Mouse (Mus musculus) telencephalon, adult 2 months (tissue): Measurements from ENCODE around the gene Ulk4.
A peak's percentile ranks its signal among the peaks of the same experiment; 100 is the strongest.

Source experiments
- DNase-seq: peaks from one replicate; pipeline ENCODE4 v3.0.0-alpha.2; 2011; ENCODE audit warnings: low read depth, low spot score

Ulk4 gene

DNA sequence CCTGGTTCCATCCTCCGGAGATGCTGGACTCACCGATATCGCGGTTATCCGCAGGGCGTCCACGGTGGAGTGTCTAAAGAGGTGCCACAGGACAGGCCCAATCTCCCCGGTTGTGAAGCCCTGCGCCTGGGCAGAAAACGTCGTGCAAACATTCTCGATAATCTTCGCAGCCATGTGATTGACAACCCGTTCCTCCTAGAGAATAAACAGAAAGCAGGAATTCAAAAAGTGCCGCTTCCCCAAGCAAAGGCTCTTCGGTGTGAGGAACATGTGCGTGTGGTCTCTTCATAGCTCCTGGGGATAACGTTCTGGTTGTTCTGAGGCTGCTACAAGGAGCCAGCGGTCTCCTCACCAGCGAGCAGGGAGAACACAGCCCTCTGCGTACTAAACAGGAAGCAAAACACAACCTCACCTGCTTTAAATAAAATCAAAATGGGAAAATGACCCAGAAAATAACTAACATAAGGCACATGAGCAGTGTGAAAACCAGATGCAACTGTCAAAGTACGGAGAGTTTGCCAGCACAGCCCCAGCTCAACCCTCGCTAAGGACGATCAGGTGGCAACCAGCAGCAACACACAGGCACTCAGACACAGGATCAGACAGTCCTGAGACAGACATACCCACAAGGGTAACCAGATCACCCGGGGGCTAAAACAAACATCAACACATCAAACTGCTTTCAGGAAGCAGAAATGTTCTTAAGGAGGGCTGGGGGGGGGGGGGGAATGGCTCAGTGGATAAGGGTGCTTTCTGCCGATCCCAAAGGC is 84.2 kb downstream of the Ulk4 start:
- no peak for DNase-seq

DNA sequence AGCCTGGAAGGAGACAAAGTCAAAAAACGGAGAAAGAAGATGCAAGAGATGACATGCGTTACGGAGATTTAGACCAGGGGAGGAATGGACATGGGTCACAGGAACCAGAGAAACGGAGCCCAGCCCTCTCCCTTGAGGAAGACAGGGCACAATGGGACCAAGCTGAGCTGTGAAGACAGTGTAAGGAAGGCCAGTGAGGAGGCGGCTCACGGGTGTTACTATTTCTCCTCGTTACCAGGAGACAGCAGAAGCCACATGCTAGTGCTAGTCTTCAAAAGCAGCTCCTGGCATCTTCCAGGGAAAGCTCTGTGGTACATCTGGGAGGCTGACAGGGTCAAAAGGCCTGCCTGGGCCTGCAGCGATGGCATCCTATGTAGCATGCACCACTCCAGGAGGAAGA is 89.2 kb downstream of the Ulk4 start:
- DNase-seq = no peak

DNA sequence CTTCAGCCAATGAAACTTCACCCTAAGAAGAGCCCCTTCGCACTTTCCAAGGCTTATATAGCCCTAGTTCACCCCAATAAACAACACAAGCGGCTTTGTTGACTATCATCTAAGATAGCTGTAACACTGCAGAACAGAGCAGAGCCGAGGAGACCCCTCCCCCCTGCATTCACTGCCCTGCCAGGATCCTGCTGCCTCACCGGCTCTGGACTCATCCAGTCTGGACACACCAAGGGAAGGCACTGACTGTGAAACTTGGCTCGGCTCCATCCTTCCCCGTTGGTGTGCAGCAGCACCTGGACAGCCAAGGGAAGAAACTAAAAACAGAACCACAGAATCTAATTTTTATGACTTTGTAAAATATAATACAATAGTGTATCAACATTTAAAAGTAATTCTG is 91.2 kb downstream of the Ulk4 start:
- DNase-seq = no peak

DNA sequence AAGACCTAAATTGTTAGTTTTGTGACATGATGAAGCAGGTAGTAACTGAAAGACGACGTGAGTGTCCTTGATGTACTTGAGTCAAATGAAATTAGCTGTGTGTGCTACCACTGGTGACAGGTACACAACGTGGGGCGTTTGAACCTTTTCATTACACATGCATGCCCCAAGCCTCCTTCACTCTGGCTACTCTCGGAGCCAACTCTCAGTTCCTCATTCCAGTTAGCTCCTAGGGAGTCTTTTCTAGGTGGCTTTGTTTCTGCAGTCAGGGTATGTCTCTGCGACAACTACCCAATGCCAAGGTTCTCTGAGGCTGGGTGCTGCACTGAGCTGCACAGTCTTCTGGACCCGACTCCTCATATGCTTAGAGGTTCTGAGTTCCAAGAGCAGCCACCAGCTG is 100.6 kb downstream of the Ulk4 start:
- DNase-seq = no peak

DNA sequence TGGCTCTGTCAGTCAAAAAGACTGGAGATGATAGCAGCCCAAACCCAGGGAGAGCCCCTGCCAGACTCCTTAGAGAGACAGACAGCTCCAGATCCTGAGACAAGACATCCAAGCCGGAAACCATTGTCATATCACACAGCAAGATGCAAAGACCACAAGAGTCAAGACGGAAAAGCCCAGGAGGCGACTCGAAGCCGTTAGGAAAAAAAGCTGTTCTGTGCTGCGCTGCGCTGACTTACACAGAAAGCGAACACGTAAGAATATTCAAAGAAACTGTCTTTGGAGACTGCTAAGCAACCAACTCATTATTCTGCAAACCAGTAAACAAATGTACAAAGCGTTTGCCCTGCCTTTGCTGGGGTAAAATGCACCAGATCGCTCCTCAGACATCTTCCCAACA is 101.8 kb downstream of the Ulk4 start:
- DNase-seq = no peak

DNA sequence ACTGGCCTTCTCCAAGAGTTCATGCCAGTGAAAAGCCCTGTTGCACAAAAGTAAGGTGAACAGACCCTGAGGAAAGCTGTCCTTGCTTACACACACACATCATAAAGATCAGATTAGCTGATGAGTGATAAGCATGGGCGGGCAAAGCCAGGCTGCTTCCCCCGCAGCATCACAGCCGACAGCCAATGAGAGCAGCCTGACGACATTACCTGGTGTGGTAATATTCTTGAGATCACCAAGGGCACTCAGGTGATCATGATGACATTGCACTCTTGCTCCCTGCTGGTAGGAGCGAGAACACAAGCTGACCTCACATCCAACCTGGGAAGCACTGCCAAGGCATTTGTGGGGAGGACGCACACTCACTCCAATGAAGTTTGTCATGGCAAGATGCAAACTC is 104.9 kb downstream of the Ulk4 start:
- DNase-seq = no peak

DNA sequence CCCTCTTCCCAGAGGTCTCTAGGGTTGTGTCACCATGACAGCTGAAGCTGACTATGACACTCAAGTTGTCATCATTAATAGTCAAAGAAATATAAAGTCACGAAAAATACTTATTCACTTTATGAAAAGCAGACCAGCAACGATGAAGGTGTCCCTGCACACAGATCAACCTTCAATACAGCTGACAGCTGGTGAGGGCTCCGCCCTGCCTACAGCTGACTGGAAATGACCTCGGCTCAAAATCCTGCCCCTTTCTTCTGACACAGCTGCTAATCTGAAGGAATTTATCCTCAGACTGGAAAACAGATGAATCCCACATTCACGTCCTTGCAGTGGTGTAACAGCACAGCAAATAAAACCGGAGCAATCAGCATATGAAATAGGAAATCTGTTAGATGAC is 105.4 kb downstream of the Ulk4 start:
- no peak for DNase-seq

DNA sequence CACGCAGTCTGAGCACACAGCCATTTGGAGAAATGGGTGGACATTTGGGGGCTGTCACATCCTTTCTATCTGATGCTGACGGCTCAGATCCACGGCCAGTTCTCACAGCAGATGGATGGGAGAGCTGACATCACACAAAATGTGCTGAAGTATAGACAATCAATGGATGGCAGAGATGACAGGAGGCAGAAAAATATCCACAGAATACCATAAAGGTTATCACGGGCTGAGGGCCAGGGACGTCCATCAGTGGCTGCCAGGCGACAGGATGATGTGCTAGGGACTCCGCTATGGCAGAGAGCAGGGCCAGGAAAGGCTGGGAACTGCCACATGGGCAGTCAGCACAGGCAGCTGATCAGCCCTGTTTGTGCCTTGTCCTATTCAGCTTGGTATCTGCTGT is 112.4 kb downstream of the Ulk4 start:
- DNase-seq = no peak

DNA sequence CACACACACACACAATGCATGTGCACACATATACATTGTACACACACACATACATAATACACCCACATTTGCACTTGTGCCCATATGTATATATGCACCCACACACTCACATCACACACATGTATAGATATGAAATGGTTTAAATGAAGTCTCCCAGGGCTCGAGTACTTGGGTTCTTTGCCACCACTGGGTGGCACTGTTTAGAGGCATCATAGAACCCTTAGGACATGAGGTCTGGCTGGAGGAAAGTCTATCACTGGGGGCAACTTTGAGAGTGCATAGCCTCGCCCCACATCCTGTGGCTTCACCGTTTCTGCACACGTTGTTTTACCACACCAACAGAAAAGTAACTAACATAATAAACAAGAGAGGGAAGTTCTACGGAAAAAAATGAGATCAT is 114.2 kb downstream of the Ulk4 start:
- DNase-seq = no peak

DNA sequence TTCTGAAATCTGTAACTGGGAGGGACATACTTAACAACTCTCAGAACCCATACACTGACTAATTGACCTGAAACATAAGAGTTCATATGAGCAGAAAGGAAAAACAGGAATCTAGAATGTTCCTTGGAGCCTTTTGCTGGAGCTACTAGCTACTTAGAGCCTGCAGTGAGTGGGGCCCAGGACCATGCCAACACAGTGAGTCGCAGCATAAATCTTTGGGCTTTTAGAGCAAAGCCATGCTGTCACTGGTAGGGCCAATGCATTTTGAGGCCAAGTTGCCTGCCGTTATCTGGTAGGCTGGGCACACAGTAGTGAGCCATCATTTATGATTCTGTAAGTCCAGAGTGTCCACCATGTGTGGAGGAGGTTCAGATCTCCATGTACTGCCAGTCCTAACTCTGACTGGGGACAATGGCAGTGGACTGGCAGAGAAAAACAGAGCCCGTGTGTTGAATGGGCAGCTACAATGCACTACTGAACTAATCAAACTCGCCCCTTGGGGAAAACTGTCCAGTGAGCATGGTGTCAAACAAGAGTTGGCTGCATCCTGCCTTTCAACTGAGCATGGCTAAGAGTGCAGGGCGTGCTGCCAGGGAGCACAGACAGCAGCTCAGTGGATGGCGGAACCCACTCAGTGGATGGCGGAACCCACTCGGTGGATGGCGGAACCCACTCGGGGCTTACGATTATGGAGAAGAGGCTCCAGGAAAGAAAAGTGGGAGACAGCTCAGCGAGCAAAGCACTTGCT is 115.0 kb downstream of the Ulk4 start:
- DNase-seq = no peak

DNA sequence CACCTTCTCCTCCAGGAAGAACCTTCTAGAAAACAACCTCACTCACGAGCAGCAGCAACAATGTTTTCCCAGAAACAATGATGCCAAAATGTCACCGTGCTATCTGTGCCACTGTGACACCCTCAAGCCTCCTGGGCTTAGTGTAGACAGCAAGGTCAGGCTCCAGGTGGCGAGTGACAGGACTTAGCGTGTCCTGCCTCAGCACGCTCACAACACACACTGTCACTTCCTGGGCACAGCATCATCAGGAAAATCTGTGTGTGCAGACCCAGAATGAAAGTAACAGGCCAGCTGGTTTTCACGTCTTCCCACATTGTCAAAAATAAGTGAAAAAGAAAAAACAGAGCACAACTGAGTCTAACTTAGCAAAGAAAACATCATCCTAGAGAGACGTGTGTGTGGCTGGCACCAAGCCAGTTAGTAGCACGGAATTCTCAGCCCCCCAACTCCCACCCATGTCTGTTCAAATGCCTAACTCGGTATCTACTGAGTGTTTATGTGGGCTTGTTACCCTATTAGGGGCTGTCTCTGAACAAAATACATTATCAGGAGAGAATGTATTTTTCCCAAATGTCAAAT is 120.7 kb downstream of the Ulk4 start:
- DNase-seq = no peak

DNA sequence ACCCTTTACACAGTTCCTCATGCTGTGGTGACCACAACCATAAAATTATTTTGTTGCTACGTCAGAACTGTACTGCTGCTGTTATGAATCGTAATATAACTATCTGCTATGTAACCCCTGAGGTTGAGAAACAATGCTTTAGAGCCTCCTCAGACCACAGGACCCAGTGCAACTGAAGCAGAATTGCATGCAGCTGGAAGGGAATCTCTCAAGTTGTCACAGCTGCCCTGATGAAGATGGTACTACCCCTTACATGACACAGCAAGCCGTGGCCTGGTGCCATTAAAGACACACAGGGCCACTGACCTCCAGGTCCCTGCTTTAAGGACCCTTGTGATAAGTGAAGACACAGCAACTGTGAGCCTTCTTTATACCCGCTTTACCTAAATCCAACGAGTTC is 123.7 kb downstream of the Ulk4 start:
- DNase-seq = no peak

DNA sequence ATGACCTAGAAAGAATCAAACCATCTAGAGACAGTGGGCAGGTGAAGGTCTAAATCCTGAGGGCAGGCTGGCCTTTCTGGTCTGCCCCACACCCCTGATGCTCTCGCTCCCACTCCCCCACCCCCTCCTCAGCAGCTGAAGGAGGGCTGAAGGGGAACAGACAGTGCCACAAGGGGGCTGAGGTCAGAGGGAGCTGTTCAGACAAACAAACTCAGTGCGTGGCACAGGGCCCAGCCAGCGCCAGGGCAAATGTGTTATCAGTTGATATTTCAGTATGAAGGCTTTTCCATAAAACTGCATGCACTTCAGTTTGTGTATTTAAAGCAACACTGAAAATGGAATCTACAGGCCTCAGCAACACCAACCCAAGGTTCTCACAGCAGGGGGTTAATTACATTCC is 128.4 kb downstream of the Ulk4 start:
- DNase-seq = no peak

DNA sequence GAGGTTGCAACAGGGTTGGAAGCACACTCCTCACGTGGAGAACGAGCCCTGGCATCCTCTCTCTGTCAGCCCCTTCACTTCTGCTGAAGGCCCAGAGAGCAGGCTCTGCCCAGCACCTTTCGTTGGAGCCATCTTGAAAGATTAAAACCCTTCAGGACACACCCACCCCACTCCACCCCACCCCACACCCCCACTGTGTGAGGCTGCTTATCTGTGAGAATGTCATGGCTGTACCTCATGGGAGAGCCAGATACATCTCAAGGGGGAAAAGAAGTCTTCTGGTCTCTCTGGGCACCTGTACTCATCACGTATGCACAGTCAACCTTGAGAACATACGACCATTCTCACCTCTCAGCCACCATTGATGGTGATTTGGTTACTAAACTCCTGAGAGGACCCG is 133.8 kb downstream of the Ulk4 start:
- no peak for DNase-seq

DNA sequence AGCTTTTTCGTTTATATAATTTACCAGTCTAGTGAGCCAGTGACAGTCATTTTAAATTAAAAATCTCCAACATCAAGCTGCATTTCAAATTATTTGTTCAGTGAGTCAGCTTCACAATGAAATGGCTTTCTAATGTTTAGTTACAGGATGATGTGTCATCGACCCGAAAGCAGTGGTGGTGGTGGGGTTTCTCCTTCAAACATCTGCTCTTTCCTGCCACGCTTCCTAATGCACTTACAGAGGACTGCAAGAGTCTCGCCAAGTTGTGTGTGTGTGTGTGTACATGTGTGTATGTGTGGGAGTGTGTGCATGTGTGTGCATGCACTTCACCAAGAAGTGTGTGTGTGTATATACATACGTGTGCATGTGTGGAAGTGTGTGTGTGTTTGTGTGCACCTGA is 144.4 kb downstream of the Ulk4 start:
- DNase-seq = no peak

DNA sequence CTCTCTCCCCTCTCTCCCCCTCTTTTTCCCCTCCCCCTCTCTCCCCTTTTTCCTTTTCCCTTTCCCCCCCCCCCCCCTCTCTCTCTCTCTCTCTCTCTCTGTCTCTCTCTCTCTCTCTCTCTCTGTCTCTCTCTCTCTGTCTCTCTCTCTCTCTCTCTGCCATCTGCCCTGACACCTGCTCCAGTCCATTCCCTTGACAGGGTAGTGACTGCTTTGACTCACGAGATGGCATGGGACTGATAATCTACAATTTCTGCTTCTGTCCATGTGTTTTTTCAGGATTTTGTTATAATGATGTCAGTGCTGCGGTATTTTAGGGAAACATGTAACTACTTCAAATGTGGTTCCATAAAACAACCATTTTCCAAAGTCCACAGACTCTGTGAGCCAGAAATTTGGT is 147.5 kb downstream of the Ulk4 start:
- no peak for DNase-seq

DNA sequence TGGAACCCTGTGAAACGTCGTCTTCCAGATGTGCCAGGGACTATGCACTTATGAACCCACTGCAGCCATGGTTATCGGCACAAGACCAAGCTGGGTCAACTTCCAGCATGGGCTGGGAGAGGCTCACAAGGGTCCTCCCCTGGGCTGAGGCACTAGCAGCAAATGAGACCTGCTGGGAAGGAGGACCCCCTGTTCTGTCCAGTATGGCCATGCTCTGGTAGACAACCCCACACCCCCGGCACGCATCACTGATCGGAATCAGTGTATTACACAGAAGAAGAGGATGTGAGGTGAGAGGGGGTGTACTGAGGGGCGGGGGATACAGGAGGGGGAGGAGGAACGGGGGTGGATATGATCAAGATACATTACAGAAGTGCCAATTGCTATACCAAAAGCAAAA is 148.1 kb downstream of the Ulk4 start:
- no peak for DNase-seq

DNA sequence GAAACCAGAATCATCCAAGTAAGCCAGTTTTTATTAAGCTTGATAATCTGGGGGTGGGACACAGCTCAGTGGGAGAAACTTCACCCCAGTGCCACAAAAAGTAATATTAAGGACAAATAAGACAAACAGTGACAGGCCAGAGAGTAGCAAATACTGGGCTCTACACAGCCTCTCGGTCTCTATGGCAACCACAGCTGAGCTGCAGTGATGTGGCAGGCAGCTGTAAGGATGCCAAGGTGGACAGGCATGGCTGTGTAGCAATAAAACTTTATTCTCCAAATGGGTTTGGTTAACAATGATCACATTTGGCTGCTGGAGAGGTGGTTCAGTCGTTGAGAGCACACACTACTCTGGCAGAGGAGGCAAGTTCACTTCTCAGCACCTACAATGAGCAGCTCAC is 150.0 kb downstream of the Ulk4 start:
- no peak for DNase-seq

DNA sequence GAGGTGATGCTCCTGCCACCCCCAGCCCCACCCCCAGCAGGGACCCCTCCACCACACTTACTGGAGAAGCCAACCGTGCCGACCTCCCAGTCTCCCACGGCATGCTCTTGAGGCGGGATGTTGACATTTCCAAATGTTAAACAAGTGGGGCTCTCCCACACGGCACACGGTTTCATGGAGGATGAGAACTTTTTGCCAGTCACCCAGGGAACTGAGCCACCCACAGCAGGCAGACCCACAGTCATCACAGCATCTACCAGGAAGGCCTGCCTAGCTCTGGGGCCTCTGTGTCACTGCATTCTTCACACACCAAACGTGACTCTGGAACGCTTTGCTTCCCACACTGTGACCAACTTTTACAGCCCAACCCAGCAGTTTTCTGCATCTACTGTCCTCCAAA is 152.3 kb downstream of the Ulk4 start:
- no peak for DNase-seq

DNA sequence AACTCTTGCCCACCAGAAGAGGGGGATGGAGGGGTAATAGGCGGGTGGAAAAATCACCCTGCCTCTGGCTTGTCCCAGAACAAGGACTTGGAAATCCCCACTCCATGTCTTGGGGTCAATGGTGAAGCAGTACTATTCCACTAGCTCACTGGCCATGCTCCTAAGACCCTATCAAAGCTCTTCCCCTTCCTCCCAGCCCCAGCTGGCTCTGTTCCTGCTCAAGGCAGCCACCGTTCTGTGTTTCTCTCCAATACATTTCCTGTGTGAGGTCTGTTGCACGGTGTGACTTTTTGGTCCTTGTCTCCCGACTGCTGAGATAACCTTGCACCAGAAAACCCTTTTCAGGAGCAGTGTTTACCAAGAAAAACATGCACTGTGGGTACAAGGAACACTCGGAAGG is 155.0 kb downstream of the Ulk4 start:
- no peak for DNase-seq

DNA sequence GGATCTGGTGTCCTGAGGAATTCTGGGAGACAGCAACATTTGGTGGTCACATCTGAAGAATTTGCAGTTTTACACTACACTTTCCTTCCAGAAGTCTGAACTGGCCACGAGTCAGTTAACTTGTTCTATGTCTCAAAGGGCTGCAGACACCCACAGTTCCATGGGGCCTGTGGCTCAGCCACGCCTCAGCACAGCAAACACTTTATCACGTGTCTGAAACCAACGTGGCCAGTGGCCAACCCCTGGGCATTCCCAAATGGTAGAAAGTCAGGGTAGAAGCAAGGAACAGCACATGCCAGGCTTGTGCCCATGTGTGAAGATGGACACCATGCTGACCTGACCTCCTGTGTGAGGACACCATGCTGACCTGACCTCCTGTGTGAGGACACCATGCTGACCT is 159.1 kb downstream of the Ulk4 start:
- no peak for DNase-seq

DNA sequence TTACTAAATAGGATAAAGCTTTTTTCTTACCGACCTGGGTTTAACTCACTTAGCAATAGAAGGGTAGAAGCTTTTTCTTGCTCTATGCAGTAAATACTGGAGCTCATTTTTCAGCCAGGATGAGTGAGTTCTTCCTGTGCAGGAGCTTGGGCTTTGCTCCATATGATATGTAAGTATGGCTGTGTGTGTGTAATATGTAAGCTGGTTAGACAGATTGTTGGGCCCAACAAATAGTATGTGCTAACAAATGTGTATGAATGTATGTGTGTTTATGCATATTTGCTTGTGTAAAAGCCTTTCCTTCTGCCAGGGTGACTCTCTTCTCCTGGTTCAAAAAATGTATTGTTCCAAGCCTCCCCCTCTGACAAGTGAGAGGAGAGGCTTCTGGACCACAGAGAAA is 164.9 kb downstream of the Ulk4 start:
- DNase-seq = no peak

DNA sequence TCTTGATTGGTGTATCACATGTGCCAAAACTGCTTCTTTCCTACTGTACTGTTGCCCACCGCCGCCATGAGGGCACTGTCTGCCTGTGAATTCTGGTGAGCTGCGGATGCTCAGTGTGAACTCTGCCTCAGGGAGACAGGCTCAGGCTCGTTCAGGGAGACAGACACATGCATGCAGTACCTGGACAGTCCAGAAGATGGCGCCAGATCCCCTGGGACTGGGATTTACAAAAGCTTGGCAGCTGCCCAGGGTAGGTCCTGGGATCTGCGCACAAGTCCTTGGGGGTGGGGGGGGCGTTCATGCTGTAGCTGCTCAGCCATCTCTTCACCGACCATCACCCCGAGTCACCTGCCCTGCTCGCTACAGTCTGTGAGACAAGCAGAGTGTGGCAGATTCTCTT is 168.9 kb downstream of the Ulk4 start:
- DNase-seq = peak; percentile 44
